Mouse (Mus musculus): ENCODE data around the gene Mfap4. TPM values are rescaled to one million over a fixed set of nuclear protein-coding genes. Genes with fewer than 3 reads are reported as not detected.

Mfap4 gene
- polyA plus RNA-seq (2017; shearing (Covaris generic)): not detected

GRCm38 (mm10) chr11:61484613-61485540, at the start of gene Mfap4:
Gene Mfap4, plus strand, starts transcription at chr11:61485431.

GRCm38 (mm10) chr11:61494129-61494997, 9.1 kb downstream of the Mfap4 start, which contains the start of gene Mapk7:
Gene Mapk7, minus strand, starts transcription at chr11:61494406.

GRCm38 (mm10) chr11:61504713-61505257, 19.6 kb downstream of the Mfap4 start, which contains the start of gene B9d1:
Gene B9d1, plus strand, starts transcription at chr11:61505144.

Other genes starting within 250 kb of the Mfap4 start
- 55.8 TPM for gene Aldh3a2, start 218.0 kb upstream of the Mfap4 start, polyA plus RNA-seq (2017; shearing (Covaris generic))
- not detected for gene Slc47a2, start 142.6 kb upstream of the Mfap4 start, polyA plus RNA-seq (2017; shearing (Covaris generic))
- gene Slc47a1, start 107.1 kb upstream of the Mfap4 start, polyA plus RNA-seq (2017; shearing (Covaris generic)): not detected
- not detected for gene Rnf112, start 31.3 kb upstream of the Mfap4 start, polyA plus RNA-seq (2017; shearing (Covaris generic))
- gene Mapk7, start 9.0 kb downstream of the Mfap4 start, polyA plus RNA-seq (2017; shearing (Covaris generic)): 32.9 TPM
- 5.5 TPM for gene B9d1, start 19.7 kb downstream of the Mfap4 start, polyA plus RNA-seq (2017; shearing (Covaris generic))
- 0.42 TPM for gene Epn2, start 94.3 kb downstream of the Mfap4 start, polyA plus RNA-seq (2017; shearing (Covaris generic))
- 440 TPM for gene Grap, start 167.8 kb downstream of the Mfap4 start, polyA plus RNA-seq (2017; shearing (Covaris generic))
- gene Fam83g, start 198.7 kb downstream of the Mfap4 start, polyA plus RNA-seq (2017; shearing (Covaris generic)): 3.7 TPM
- 0.22 TPM for gene Slc5a10, start 235.4 kb downstream of the Mfap4 start, polyA plus RNA-seq (2017; shearing (Covaris generic))